In the genomic region with DNA sequence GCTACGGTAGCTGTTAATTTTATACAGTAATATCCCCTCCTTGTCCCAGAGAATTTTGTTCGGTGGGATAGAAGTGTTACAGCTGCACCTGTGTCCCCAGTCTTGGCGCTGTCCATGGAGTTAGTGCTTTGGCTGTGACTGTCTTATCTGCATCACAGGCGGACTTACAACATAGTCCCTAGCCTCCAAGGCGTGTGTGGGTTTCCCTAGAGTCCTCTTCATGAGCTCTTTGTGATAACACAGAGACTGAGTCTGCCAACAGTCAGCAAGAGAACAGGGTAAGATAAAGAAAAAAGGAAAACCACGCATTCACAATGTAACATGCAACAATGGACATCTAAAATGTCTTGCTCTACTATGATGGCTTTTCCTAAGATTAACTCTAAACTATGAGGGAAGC, we compare ENCODE assay signal across 30 mouse cellular contexts.
DNase-seq lines count a peak whose midpoint lies in the region; ATAC-seq and TF ChIP-seq lines count a peak whose summit lies in the region.
"Had no signal": no experiment of that assay in that cellular context is flagged by ENCODE, and none has a peak within 500 bp of the region (broad histone marks: within the 10 kb centered on the region; RNA-seq: fewer than 3 reads in every experiment).

No protein-coding gene starts in this region.

- H3K9me3 ChIP-seq in liver, postnatal 0 days (ENCODE audit: low read length): no peaks in the 10 kb centered on the region
- no peaks in the 10 kb centered on the region for H3K9me3 ChIP-seq in liver, embryonic 11.5 days (ENCODE audit: control insufficient read depth, low read length)
- no peaks in the 10 kb centered on the region for H3K9me3 ChIP-seq in liver, embryonic 14.5 days (ENCODE audit: control insufficient read depth, low read length)
- H3K9me3 ChIP-seq: embryonic facial prominence, embryonic 12.5 days; embryonic facial prominence, embryonic 15.5 days; G1E; heart, embryonic 12.5 days; heart, embryonic 15.5 days; hindbrain, embryonic 10.5 days; hindbrain, embryonic 13.5 days had no signal

- no peaks in the 10 kb centered on the region for H3K27me3 ChIP-seq in liver, postnatal 0 days (ENCODE audit: insufficient read depth, low read length)
- no peaks in the 10 kb centered on the region for H3K27me3 ChIP-seq in liver, embryonic 11.5 days (replicated peaks; ENCODE audit: control insufficient read depth, insufficient read depth, low read length)
- H3K27me3 ChIP-seq in liver, embryonic 14.5 days (ENCODE audit: control insufficient read depth, insufficient read depth, low read length): no peaks in the 10 kb centered on the region
- H3K27me3 ChIP-seq: CH12.LX; embryonic facial prominence, embryonic 12.5 days; embryonic facial prominence, embryonic 15.5 days; heart, embryonic 12.5 days; heart, embryonic 15.5 days; hindbrain, embryonic 13.5 days had no signal

- ATAC-seq in liver, postnatal 0 days: no peak
- peak; percentile 68 for ATAC-seq in liver, embryonic 11.5 days (replicated peaks; ENCODE audit: low FRiP score)
- no peak for ATAC-seq in liver, embryonic 14.5 days (ENCODE audit: insufficient read depth)
- ATAC-seq: activated CD4-positive, CD25-positive, alpha-beta regulatory T cell, adult 4 months; forebrain, embryonic 14.5 days; forebrain, postnatal 0 days; hindbrain, embryonic 16.5 days had no signal

- TF ChIP-seq CTCF in liver, postnatal 0 days (IDR thresholded peaks at IDR 0.05; ENCODE audit: low read depth): no peak
- no peak for TF ChIP-seq CTCF in liver, embryonic 14.5 days (IDR thresholded peaks at IDR 0.05; ENCODE audit: low read depth)

- 59% methylated on average over 6 of the region's 6 CpGs for WGBS in liver, postnatal 0 days (ENCODE audit: insufficient replicate concordance)
- WGBS in liver, embryonic 11.5 days: 57% methylated on average over 6 of the region's 6 CpGs
- WGBS in liver, embryonic 14.5 days (ENCODE audit: insufficient replicate concordance): 21% methylated on average over 6 of the region's 6 CpGs

- H3K9ac ChIP-seq in liver, postnatal 0 days (replicated peaks): no peak overlapping the region
- no peak overlapping the region for H3K9ac ChIP-seq in liver, embryonic 11.5 days (ENCODE audit: low read depth, low read length)
- no peak overlapping the region for H3K9ac ChIP-seq in liver, embryonic 14.5 days (replicated peaks)
- H3K9ac ChIP-seq: embryonic facial prominence, embryonic 12.5 days; embryonic facial prominence, embryonic 15.5 days; forebrain, postnatal 0 days; heart, embryonic 12.5 days; heart, embryonic 15.5 days; hindbrain, embryonic 13.5 days had no signal

- TF ChIP-seq EP300 in liver, postnatal 0 days (IDR thresholded peaks at IDR 0.05; ENCODE audit: low read depth): no peak
- TF ChIP-seq EP300 in liver, embryonic 14.5 days (IDR thresholded peaks at IDR 0.05; ENCODE audit: low read depth): 0 out of 2 replicates have a peak, but pooled peaks have one; percentile 24

- DNase-seq in liver: peak; percentile 25
- no peak for DNase-seq in liver, postnatal 0 days
- no peak for DNase-seq in liver, embryonic 11.5 days (ENCODE audit: low spot score)
- DNase-seq in liver, embryonic 14.5 days (ENCODE audit: low read depth in 3 of 3, low spot score in 3 of 3): no peak
- DNase-seq in Muller cell, postnatal 12 days (ENCODE audit: inconsistent ontology term): no peak
- DNase-seq in kidney, adult 9 months: no peak
- DNase-seq in right cerebral cortex, postnatal 25 days: no peak
- no peak for DNase-seq in spleen, postnatal 36 days (ENCODE audit: low spot score in 2 of 2)
- DNase-seq: adrenal gland, adult 8-10 months; adrenal gland, postnatal 25 days; B cell, adult 2 months; cerebellum, adult 18-20 months; cerebellum, adult 9-10 months; cerebellum, postnatal 14 days; forebrain, postnatal 0 days; gastrocnemius, postnatal 25 days; heart, adult 18-20 months; heart, postnatal 10 days; heart, postnatal 36 days had no signal

- H3K27ac ChIP-seq in liver, postnatal 0 days (ENCODE audit: low read depth): no peak overlapping the region
- no peak overlapping the region for H3K27ac ChIP-seq in liver, embryonic 11.5 days (ENCODE audit: low read depth, low read length)
- no peak overlapping the region for H3K27ac ChIP-seq in liver, embryonic 14.5 days
- H3K27ac ChIP-seq: embryonic facial prominence, embryonic 12.5 days; embryonic facial prominence, embryonic 15.5 days; heart, embryonic 15.5 days; hindbrain, embryonic 10.5 days; hindbrain, embryonic 13.5 days had no signal

- H3K4me3 ChIP-seq in liver, postnatal 0 days (ENCODE audit: low read depth, low read length): no peak overlapping the region
- H3K4me3 ChIP-seq in liver, embryonic 11.5 days (ENCODE audit: low read depth, low read length): no peak overlapping the region
- no peak overlapping the region for H3K4me3 ChIP-seq in liver, embryonic 14.5 days (ENCODE audit: insufficient read depth in 1 of 2, low read depth in 2 of 2, low read length in 2 of 2)
- H3K4me3 ChIP-seq: embryonic facial prominence, embryonic 12.5 days; embryonic facial prominence, embryonic 15.5 days; heart, embryonic 12.5 days; heart, embryonic 15.5 days; hindbrain, embryonic 10.5 days; hindbrain, embryonic 13.5 days had no signal

- 0 out of 2 replicates have a peak, but pooled peaks cover 4% of the 10 kb centered on the region for H3K36me3 ChIP-seq in liver, postnatal 0 days (replicated peaks; ENCODE audit: insufficient read depth, low read length)
- peaks cover 10% of the 10 kb centered on the region for H3K36me3 ChIP-seq in liver, embryonic 11.5 days (ENCODE audit: control insufficient read depth, insufficient read depth, low read length)
- no peaks in the 10 kb centered on the region for H3K36me3 ChIP-seq in liver, embryonic 14.5 days (replicated peaks; ENCODE audit: control insufficient read depth, insufficient read depth, low read depth)

- no peak overlapping the region for H3K4me2 ChIP-seq in liver, postnatal 0 days (ENCODE audit: low read depth, low read length)
- H3K4me2 ChIP-seq in liver, embryonic 11.5 days: no peak overlapping the region
- H3K4me2 ChIP-seq in liver, embryonic 14.5 days (ENCODE audit: low read depth): no peak overlapping the region
- H3K4me2 ChIP-seq: embryonic facial prominence, embryonic 12.5 days; embryonic facial prominence, embryonic 15.5 days; heart, embryonic 12.5 days; heart, embryonic 15.5 days; hindbrain, embryonic 13.5 days had no signal

- H3K4me1 ChIP-seq in liver, postnatal 0 days (ENCODE audit: insufficient read depth): no peaks in the 10 kb centered on the region
- H3K4me1 ChIP-seq in liver, embryonic 11.5 days (replicated peaks; ENCODE audit: control insufficient read depth, insufficient read depth, low read length): peaks cover 14% of the 10 kb centered on the region; the same call in 1 of the 2 replicates
- H3K4me1 ChIP-seq in liver, embryonic 14.5 days (replicated peaks; ENCODE audit: control insufficient read depth in 2 of 2, insufficient read depth in 2 of 2, low read length in 1 of 2): peaks cover 0 to 2% of the 10 kb centered on the region in 2 experiments; a peak in 1 of 4 replicates
- H3K4me1 ChIP-seq: embryonic facial prominence, embryonic 12.5 days; embryonic facial prominence, embryonic 15.5 days; heart, embryonic 12.5 days; heart, embryonic 15.5 days; hindbrain, embryonic 10.5 days; hindbrain, embryonic 13.5 days had no signal
